Mouse (Mus musculus) bone marrow macrophage, adult 2 months (primary cell): ENCODE measurements around the gene Tmem179. TPM values are rescaled to one million over a fixed set of nuclear protein-coding genes. Genes with fewer than 3 reads are reported as not detected.

Experiments
- H3K27ac ChIP-seq: 2 replicates; pipeline ENCODE4 v1.5.1; 2012; ENCODE audit warnings: low read depth, low read length; ENCODE audit not compliant: insufficient read depth
- H3K4me1 ChIP-seq: 2 replicates; pipeline ENCODE4 v1.6.1; 2012; ENCODE audit warnings: low read length; ENCODE audit not compliant: control insufficient read depth, insufficient read depth
- H3K4me3 ChIP-seq: 2 replicates; pipeline ENCODE4 v1.5.1; 2012; ENCODE audit warnings: mild to moderate bottlenecking, low read length, moderate library complexity; ENCODE audit not compliant: insufficient read depth
- CTCF ChIP-seq: IDR thresholded peaks from 2 replicates; pipeline ENCODE4 v1.5.1; 2012; ENCODE audit warnings: low read depth, mild to moderate bottlenecking, low read length, moderate library complexity
- POLR2A ChIP-seq: IDR thresholded peaks from 2 replicates; pipeline ENCODE4 v1.6.1; 2012; ENCODE audit warnings: mild to moderate bottlenecking, low read depth, low read length, borderline replicate concordance
- polyA plus RNA-seq: library from polyadenylated mRNA; stranded (reverse); fragments of >200 nt; gene quantifications from 2 replicates; pipeline ENCODE4 v1.2.4, GENCODE M21; 2012; ENCODE audit not compliant: missing spikeins, insufficient read depth, insufficient read length

The Tmem179 gene
- polyA plus RNA-seq, 1 experiment: not detected

DNA sequence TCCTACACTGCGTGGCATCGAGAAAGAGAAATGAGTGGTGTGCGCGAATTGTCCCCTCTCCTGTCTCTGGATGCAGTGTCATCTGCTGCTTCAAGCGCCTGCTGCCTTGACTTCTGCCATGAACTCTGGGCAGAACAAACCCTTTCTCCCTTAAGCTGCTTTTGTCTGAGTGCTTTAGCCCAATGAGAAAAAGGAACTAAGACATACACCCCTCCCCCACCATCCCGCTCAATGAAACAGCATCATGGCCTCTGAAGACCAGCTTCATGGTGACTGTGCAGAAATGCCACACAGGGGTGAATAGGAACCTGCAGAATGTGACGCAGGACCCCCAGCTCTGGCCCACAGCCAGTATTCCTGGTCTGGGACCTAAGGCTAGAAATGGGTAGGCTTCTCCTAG, 47.2 kb downstream of the Tmem179 start:
- no peak overlapping the region for H3K4me3 ChIP-seq
- H3K4me1 ChIP-seq: no peaks in the 10 kb centered on the region
- TF ChIP-seq CTCF (no peak), POLR2A (no peak)
- no peak overlapping the region for H3K27ac ChIP-seq

DNA sequence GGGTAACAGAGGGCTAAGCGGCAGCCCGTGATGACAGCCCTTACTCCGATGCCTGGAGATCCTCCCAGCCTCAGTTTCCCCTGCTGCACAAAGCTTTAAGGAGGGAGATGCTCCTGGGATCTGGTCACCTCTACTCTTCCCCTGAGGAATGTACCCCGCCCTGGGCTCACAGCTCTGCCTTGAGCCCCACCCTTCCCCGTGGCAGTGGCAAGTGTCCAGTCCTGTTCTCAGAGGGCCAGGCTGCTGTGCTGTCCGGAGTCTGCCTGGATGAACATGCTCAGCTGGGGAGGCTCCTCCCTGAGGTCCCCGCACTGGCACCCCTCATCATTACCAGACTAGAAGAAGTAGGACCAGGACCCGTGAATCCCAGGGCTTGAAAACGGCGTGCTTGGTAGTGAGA, 49.2 kb downstream of the Tmem179 start:
- no peaks in the 10 kb centered on the region for H3K4me1 ChIP-seq
- H3K4me3 ChIP-seq: no peak overlapping the region
- no peak overlapping the region for H3K27ac ChIP-seq
- TF ChIP-seq CTCF (no peak), POLR2A (no peak)

DNA sequence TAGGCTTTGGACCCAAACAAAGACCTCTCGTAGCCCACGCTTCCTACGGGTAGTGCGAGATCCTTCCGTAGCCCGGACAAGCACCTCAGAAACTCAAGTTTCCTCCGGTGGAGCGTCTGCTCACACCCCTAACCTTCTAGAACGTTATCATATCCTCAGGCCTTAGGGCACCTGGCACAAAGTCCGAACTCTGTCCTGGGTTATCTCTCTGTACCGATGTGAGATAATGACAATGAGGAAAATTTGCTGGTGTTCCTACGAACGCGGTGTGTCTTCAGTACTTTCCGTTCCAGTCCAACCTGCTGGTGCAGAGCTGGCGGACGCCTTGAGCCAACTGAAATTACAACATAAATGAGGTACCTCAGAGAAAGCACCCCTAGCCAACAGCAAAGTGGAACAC, 50.6 kb downstream of the Tmem179 start:
- H3K27ac ChIP-seq: no peak overlapping the region
- no peak overlapping the region for H3K4me3 ChIP-seq
- TF ChIP-seq POLR2A (no peak), CTCF (no peak)
- no peaks in the 10 kb centered on the region for H3K4me1 ChIP-seq

DNA sequence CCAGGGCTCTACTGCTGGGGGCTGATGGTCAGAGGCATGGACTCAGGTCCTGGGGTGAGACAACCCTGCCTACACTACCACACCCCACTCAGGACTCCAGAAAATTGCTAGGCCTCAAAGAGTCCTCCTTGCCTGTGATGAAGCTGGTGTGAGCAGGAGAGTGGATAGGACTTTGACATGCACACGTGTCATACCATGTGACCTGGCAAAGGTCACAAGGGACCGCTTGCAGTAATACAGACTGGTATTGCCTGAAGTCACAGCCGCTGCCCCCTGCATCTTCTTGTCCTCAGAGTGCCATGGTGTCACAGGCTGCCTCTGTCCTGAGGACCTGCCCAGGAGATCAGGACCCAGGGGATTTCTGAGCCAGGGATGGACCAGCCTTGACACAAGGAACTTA, 52.0 kb downstream of the Tmem179 start:
- no peak for TF ChIP-seq POLR2A
- no peak for TF ChIP-seq CTCF
- Histone ChIP-seq H3K27ac (no peak overlapping the region), H3K4me1 (no peaks in the 10 kb centered on the region), H3K4me3 (no peak overlapping the region)

DNA sequence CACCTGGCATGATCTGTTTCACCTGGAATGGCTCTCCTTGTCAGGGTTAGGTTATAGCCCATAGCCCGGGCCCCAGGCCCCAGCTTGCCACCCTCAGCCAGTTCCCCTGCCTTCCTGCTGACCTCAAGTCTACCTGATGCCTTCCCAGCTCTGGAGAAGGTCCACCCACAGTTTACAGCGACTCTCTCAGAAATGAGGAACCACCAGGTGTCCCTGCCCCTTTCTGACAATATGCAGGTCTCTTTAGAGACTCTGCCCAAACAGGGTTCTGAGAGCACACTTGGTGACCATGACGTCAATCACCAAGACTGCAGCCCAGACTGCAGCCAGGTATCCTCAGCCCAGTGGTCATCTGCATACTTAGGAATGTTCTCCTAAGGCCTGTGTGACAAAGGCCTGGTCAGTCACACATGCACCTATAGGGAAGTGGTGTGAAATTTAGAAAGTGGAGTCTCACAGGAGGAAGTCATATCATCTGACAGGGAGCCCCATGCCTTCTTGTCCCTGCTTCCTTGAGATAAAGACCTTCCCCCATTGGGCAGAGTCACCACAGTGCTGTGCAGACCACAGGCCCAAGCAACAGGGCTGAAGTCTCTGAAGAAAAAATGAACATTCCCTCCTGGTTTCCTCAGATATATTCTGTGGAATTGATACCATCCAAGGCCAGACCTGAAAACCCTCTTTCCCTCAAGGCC, 52.6 kb downstream of the Tmem179 start:
- H3K27ac ChIP-seq: no peak overlapping the region
- TF ChIP-seq POLR2A: no peak
- TF ChIP-seq CTCF: no peak
- H3K4me1 ChIP-seq: no peaks in the 10 kb centered on the region
- no peak overlapping the region for H3K4me3 ChIP-seq

DNA sequence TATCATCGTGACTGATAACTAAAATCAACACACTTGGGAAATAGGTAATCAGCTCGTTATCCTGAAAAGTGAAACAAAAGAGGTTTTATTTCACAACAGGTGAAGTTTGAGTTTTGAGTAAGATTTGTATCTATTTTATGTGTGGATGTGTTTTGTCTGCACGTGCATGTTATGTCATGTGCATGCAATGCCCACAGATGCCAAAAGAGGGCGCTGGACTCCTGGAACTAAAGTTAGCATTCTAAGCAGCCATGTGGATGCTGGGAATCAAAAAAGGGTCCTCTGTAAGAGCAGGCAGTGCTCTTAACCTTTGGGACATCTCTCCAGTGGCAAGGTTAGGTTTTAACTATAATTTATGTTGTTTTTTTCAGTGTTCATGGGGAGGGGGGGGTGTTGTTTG, 53.3 kb downstream of the Tmem179 start:
- Histone ChIP-seq H3K4me1 (no peaks in the 10 kb centered on the region), H3K4me3 (no peak overlapping the region), H3K27ac (no peak overlapping the region)
- TF ChIP-seq CTCF (no peak), POLR2A (no peak)

DNA sequence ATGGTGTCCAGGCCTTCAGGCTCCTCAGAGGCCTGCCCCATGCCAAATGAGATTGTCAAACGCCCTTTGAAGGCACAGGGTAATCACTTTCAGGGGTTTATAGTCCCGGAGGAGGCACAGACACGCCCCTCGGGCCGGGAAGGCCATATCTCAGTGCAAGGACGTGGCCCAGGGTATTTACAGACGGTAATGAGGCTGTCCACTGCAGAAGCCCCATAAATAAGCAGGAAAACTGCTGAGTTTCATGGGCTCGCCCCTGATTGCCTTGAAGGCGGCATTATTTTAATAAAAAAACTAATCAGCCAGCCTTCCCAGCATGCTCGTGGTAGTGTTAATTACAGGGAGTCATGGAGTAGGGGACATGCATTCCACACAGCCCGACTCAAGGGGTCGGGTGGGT, 54.1 kb downstream of the Tmem179 start:
- H3K4me3 ChIP-seq: no peak overlapping the region
- H3K4me1 ChIP-seq: no peaks in the 10 kb centered on the region
- TF ChIP-seq POLR2A (no peak), CTCF (no peak)
- H3K27ac ChIP-seq: no peak overlapping the region

DNA sequence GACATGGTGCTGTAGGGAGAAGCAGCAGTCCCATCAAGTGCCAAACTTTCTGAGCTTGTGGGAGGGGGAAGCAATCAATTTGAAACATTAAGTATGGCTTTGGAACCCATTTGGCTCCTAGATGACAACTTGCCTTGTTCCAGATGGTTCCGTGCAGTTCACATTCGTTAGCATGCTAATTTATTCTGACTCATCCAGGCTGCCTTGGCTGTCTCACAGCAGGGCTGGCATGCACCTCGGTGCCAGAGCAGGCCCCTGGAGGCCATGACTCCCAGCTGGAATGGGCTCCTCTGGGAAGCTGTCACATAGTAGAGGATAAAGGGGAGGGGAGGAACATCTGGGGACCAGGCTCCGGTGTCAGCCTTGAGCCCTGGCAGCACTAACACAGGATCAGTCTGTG, 58.7 kb downstream of the Tmem179 start:
- no peak overlapping the region for H3K4me3 ChIP-seq
- H3K4me1 ChIP-seq: no peaks in the 10 kb centered on the region
- TF ChIP-seq CTCF (no peak), POLR2A (no peak)
- no peak overlapping the region for H3K27ac ChIP-seq

DNA sequence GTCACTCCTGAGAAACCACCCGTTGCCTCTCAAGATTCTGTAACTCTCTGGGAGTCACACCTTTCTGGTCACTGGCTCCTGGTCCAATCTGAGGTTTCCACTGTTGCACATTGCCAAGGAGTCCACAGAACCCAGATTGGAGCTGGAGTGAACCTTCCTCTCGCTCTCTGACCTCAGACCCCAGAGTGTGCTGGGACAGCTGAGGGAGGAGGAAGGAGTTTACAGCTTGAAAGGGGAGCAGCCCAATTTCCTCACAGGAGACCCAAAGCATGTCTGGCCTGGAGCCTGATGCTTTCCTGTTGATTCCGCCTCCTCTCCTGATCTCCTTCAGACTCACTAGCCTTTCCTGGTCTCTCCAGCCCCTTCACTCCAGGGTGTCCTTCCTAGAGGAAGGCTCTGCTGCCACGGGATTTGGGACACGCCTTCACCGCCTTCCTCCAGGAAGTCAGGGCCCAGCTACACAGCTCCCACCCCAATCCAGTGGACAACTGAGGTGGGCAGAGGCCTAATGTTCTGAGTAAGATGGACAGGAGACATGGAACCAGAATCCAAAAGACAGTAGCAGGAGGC, 60.3 kb downstream of the Tmem179 start:
- Histone ChIP-seq H3K4me3 (no peak overlapping the region), H3K4me1 (no peaks in the 10 kb centered on the region), H3K27ac (no peak overlapping the region)
- TF ChIP-seq CTCF: no peak
- TF ChIP-seq POLR2A: no peak

DNA sequence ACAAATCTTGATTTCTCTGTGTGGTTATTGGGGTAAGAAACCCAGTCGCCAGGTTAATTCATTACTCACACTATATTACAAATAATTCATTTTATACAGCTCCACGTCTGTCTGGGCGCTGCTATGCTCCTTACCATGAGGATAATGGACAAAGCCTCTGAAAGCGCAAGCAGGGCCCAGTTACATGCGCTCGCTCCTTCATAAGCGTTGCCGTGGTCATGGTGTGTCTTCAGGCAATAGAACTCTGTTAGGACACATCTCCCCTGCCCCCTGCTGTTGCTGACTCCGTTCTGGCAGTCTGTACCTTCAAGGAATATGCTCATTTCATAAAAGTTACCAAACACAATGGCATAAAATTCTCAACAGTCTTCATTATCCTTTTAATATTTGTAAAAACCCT, 64.7 kb downstream of the Tmem179 start:
- H3K4me3 ChIP-seq: no peak overlapping the region
- TF ChIP-seq CTCF (no peak), POLR2A (no peak)
- no peaks in the 10 kb centered on the region for H3K4me1 ChIP-seq
- no peak overlapping the region for H3K27ac ChIP-seq
